Mouse (Mus musculus): ENCODE measurements at regions not wholly inside any gene's neighbourhood (a gene's known extent, or its start where the extent isn't known, plus 50 kb on each side); places are given as distances from the start of the nearest gene placed in this dataset.

DNA sequence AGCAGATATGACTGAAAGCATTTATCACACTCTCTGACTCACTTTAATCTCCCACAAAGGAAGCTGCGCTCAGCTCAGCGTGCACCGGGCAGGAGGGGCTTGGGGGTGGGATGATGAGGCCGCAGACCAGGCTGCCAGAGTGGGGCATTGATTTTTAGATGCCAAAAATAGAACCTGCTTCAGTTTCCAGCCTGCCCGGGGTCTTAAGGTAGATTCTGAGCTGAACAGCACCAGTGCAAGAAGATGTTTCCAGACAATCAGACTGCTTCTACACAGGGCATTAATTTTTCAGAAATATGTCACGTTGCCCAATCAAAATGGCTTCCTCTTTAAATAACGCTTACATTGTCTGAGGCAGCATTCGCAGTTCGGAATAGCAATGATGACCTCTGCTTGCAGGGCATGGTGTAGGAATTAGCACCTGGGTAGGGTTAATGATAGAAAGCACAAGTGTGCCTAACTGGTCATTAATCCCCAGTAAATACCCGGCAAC is 2772.7 kb upstream of the 5930422O12Rik start:
- WGBS: 50% methylated on average over 10 of the region's 10 CpGs
- no peaks in the 10 kb centered on the region for H3K4me1 ChIP-seq (ENCODE audit: insufficient read depth)
- no peaks in the 10 kb centered on the region for H3K36me3 ChIP-seq (ENCODE audit: insufficient read depth)
- no peak overlapping the region for H3K4me2 ChIP-seq
- H3K27me3 ChIP-seq (ENCODE audit: insufficient read depth, low read length): no peaks in the 10 kb centered on the region
- ATAC-seq (ENCODE audit: insufficient read depth) (no peak), DNase-seq (no peak)
- no peak for TF ChIP-seq CTCF (IDR thresholded peaks at IDR 0.05; ENCODE audit: low read depth)
- H3K9ac ChIP-seq: no peak overlapping the region
- H3K4me3 ChIP-seq (ENCODE audit: low read depth, low read length): no peak overlapping the region
- H3K27ac ChIP-seq (ENCODE audit: low read depth): no peak overlapping the region
- no peaks in the 10 kb centered on the region for H3K9me3 ChIP-seq (ENCODE audit: low read depth, low read length)

DNA sequence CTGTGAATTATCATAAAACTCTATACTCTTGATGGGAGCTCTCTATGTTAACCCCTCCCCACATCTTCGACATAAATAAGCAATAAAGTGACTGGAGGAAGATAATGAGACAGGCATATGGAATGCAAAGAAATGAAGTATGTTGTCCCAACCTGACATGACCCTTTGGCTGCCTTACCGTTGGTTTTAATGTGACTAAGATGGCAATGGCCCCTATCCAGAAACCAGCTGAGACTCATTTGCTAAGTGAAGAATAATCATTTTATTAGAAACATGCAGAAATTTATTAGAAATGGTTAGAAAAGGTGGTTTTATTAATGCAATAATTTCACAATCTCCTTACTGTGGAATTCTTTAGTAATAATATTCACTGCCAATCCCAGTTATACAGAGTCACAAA is 2767.2 kb upstream of the 5930422O12Rik start:
- ATAC-seq (ENCODE audit: insufficient read depth): no peak
- TF ChIP-seq CTCF (IDR thresholded peaks at IDR 0.05; ENCODE audit: low read depth): no peak
- no peaks in the 10 kb centered on the region for H3K36me3 ChIP-seq (ENCODE audit: insufficient read depth)

DNA sequence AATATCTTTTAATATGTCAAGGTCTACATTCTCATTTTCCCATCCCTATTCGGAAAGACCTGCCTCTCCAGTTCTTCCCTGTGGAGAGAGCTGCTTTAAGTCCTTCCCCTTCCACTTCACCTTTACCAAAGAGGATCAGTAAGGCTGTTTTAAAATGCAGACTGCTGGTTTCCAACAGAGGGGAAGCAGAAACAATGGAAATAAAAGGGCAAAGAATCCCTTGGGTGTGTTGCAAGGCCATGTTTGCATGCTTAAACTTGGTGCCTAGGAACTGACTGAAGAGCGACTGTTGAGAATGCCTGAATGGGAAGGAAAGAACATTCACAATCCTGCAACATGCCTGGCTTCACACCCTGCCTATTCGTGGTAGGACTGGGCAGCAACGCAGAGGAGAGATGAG is 2759.1 kb upstream of the 5930422O12Rik start:
- H3K4me1 ChIP-seq (ENCODE audit: insufficient read depth): no peaks in the 10 kb centered on the region
- no peak for DNase-seq
- H3K27ac ChIP-seq (ENCODE audit: low read depth): no peak overlapping the region
- no peak overlapping the region for H3K4me2 ChIP-seq
- TF ChIP-seq CTCF (IDR thresholded peaks at IDR 0.05; ENCODE audit: low read depth): no peak
- ATAC-seq (ENCODE audit: insufficient read depth): no peak
- H3K36me3 ChIP-seq (ENCODE audit: insufficient read depth): no peaks in the 10 kb centered on the region
- no peak overlapping the region for H3K4me3 ChIP-seq (ENCODE audit: low read depth, low read length)
- WGBS: 57% methylated on average over 4 of the region's 4 CpGs
- no peak overlapping the region for H3K9ac ChIP-seq
- H3K27me3 ChIP-seq (ENCODE audit: insufficient read depth, low read length): no peaks in the 10 kb centered on the region
- no peaks in the 10 kb centered on the region for H3K9me3 ChIP-seq (ENCODE audit: low read depth, low read length)

More for the DNA sequence above, 2767.2 kb upstream of the 5930422O12Rik start:
- no peaks in the 10 kb centered on the region for H3K4me1 ChIP-seq (ENCODE audit: insufficient read depth)
- 47% methylated on average over 2 of the region's 2 CpGs for WGBS
- no peaks in the 10 kb centered on the region for H3K9me3 ChIP-seq (ENCODE audit: low read depth, low read length)
- no peak overlapping the region for H3K4me2 ChIP-seq
- H3K4me3 ChIP-seq (ENCODE audit: low read depth, low read length): no peak overlapping the region
- no peak overlapping the region for H3K27ac ChIP-seq (ENCODE audit: low read depth)
- no peak for DNase-seq
- no peaks in the 10 kb centered on the region for H3K27me3 ChIP-seq (ENCODE audit: insufficient read depth, low read length)
- no peak overlapping the region for H3K9ac ChIP-seq

DNA sequence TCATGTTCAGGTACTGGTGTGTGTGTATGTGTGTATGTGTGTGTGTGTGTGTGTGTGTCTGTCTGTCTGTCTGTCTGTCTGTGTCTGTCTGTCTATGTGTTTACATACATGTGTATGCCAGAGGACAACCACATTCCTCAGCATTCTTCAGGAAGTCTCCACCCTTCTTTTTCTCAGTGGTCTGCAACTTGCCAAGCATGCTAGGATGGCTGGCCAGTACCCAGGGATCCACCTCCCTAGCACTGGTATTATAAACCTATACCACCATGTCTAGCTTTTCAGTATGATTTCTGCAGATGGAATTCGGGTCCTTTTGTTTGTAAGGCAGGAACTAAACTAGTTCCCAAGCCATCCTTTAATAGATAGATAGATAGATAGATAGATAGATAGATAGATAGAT is 2751.1 kb upstream of the 5930422O12Rik start:
- no peaks in the 10 kb centered on the region for H3K27me3 ChIP-seq (ENCODE audit: insufficient read depth, low read length)
- no peak for DNase-seq
- H3K9me3 ChIP-seq (ENCODE audit: low read depth, low read length): no peaks in the 10 kb centered on the region
- ATAC-seq (ENCODE audit: insufficient read depth): no peak
- no peak overlapping the region for H3K27ac ChIP-seq (ENCODE audit: low read depth)
- no peak overlapping the region for H3K4me2 ChIP-seq
- no peaks in the 10 kb centered on the region for H3K36me3 ChIP-seq (ENCODE audit: insufficient read depth)
- no peak overlapping the region for H3K9ac ChIP-seq
- 86% methylated on average over 1 of the region's 1 CpGs for WGBS
- no peaks in the 10 kb centered on the region for H3K4me1 ChIP-seq (ENCODE audit: insufficient read depth)
- H3K4me3 ChIP-seq (ENCODE audit: low read depth, low read length): no peak overlapping the region
- no peak for TF ChIP-seq CTCF (IDR thresholded peaks at IDR 0.05; ENCODE audit: low read depth)

DNA sequence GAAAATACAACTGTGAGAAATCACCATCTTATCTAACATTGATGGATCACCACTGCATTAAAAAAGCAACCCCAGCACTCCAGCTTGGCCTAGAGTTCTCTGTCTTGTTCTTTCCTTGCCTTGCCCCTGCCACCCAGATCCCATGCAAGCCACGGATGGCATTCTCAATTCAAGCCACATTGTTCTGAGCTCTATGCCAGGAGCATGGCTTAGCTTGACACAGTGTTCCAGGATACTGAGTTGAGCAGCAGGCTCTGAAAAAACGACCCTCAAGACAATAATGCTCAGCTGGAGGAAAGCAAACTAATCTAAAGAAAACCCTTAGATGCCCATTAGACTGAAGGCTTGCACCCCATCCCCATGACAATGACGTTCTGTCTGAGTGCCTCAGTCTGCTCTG is 2746.3 kb upstream of the 5930422O12Rik start:
- 44% methylated on average over 3 of the region's 3 CpGs for WGBS
- no peak overlapping the region for H3K9ac ChIP-seq
- ATAC-seq (ENCODE audit: insufficient read depth): no peak

DNA sequence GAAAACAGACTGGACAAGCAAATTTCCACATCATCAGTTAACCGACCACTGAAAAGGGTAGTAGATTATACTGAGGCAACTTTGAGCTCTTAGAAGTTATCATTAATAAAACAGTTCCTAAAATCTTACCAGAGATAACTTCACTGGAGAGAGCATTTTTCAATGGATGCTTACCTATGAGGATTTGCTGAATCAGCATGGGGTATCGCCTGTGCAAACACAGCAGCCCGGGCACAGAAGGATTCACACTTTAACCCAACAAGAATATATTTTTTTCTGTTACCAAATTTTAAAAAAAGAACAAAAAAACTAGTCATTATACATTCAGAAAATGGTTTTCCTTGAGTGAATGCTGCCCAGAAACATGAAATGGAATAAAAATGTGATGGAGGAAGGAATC is 2742.0 kb upstream of the 5930422O12Rik start:
- no peak for ATAC-seq (ENCODE audit: insufficient read depth)
- DNase-seq: no peak
- no peaks in the 10 kb centered on the region for H3K4me1 ChIP-seq (ENCODE audit: insufficient read depth)
- no peak overlapping the region for H3K4me2 ChIP-seq
- WGBS: 71% methylated on average over 3 of the region's 3 CpGs
- H3K27me3 ChIP-seq (ENCODE audit: insufficient read depth, low read length): no peaks in the 10 kb centered on the region
- H3K9ac ChIP-seq: no peak overlapping the region
- TF ChIP-seq CTCF (IDR thresholded peaks at IDR 0.05; ENCODE audit: low read depth): no peak
- H3K36me3 ChIP-seq (ENCODE audit: insufficient read depth): no peaks in the 10 kb centered on the region
- no peaks in the 10 kb centered on the region for H3K9me3 ChIP-seq (ENCODE audit: low read depth, low read length)
- no peak overlapping the region for H3K27ac ChIP-seq (ENCODE audit: low read depth)
- no peak overlapping the region for H3K4me3 ChIP-seq (ENCODE audit: low read depth, low read length)

More for the DNA sequence above, 2746.3 kb upstream of the 5930422O12Rik start:
- H3K4me2 ChIP-seq: no peak overlapping the region
- no peak for DNase-seq
- H3K27ac ChIP-seq (ENCODE audit: low read depth): no peak overlapping the region
- no peak for TF ChIP-seq CTCF (IDR thresholded peaks at IDR 0.05; ENCODE audit: low read depth)
- no peaks in the 10 kb centered on the region for H3K9me3 ChIP-seq (ENCODE audit: low read depth, low read length)
- H3K27me3 ChIP-seq (ENCODE audit: insufficient read depth, low read length): no peaks in the 10 kb centered on the region
- H3K36me3 ChIP-seq (ENCODE audit: insufficient read depth): no peaks in the 10 kb centered on the region
- H3K4me1 ChIP-seq (ENCODE audit: insufficient read depth): no peaks in the 10 kb centered on the region
- no peak overlapping the region for H3K4me3 ChIP-seq (ENCODE audit: low read depth, low read length)

DNA sequence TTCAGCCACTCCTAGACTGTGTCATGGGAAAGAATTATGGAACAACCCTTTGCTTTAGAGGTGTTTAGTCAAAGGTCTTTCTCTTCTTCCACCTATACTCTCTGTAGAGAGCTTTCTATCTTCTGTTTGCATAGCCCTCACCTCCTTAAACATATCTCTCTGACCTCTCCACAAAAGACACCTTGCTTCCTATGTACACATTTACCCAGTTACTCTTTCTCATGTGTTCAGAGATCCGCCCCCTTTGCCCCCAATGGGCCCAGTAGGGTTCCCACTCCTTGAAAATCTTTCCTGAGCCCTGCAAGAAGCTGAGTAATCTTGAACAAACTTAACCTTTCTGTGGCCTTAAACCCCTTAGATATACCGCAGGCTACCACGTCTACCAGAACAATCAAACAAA is 2734.4 kb upstream of the 5930422O12Rik start:
- no peak for ATAC-seq (ENCODE audit: insufficient read depth)

DNA sequence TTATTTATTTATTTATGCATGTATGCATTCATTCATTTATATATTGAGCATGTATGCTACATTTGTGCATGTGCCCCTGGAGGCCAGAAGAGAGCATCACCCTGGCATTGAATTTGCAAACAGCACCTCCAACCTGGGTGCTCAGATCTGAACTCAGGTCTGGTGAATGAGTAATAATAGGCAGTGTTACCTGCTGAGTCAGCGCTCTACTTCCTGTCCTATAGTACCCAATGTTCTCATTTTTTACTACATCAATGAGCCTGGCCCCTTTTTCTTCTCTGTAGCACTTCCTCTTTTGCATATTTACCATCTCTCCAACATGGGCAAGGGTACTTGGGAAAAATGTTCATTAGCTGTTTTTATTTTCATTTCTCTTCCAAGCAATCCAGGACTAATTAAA is 2711.9 kb upstream of the 5930422O12Rik start:
- no peak for TF ChIP-seq CTCF (IDR thresholded peaks at IDR 0.05; ENCODE audit: low read depth)
- Histone ChIP-seq H3K4me2 (no peak overlapping the region), H3K9me3 (ENCODE audit: low read depth, low read length) (no peaks in the 10 kb centered on the region), H3K27ac (ENCODE audit: low read depth) (no peak overlapping the region), H3K4me1 (ENCODE audit: insufficient read depth) (no peaks in the 10 kb centered on the region), H3K36me3 (ENCODE audit: insufficient read depth) (no peaks in the 10 kb centered on the region), H3K9ac (no peak overlapping the region), H3K27me3 (ENCODE audit: insufficient read depth, low read length) (no peaks in the 10 kb centered on the region), H3K4me3 (ENCODE audit: low read depth, low read length) (no peak overlapping the region)
- no peak for ATAC-seq (ENCODE audit: insufficient read depth)
- no peak for DNase-seq
- 85% methylated on average over 1 of the region's 1 CpGs for WGBS

More for the DNA sequence above, 2734.4 kb upstream of the 5930422O12Rik start:
- no peaks in the 10 kb centered on the region for H3K36me3 ChIP-seq (ENCODE audit: insufficient read depth)
- H3K27me3 ChIP-seq (ENCODE audit: insufficient read depth, low read length): no peaks in the 10 kb centered on the region
- H3K27ac ChIP-seq (ENCODE audit: low read depth): no peak overlapping the region
- no peak overlapping the region for H3K9ac ChIP-seq
- no peaks in the 10 kb centered on the region for H3K9me3 ChIP-seq (ENCODE audit: low read depth, low read length)
- TF ChIP-seq CTCF (IDR thresholded peaks at IDR 0.05; ENCODE audit: low read depth): no peak
- no peak overlapping the region for H3K4me2 ChIP-seq
- DNase-seq: no peak
- H3K4me3 ChIP-seq (ENCODE audit: low read depth, low read length): no peak overlapping the region
- WGBS: 60% methylated on average over 3 of the region's 3 CpGs
- H3K4me1 ChIP-seq (ENCODE audit: insufficient read depth): no peaks in the 10 kb centered on the region

Data from lung, embryonic 14.5 days (tissue).